Mouse (Mus musculus) limb, embryonic 14.5 days (tissue): ENCODE results near the gene Platr25. TPM values are rescaled to one million over a fixed set of nuclear protein-coding genes. Genes with fewer than 3 reads are reported as not detected.
"Not testable (repeated sequence)": the region's sequence is repeated elsewhere in the genome, so short reads cannot be mapped to it uniquely, and the experiment has no call there.

ENCODE experiments used
- ATAC-seq: fragments of 200-750 bp; cut with Nextera tagmentation; 2 replicates; pipeline ENCODE4 v1.8.0; 2017; ENCODE audit warnings: low read depth, moderate number of reproducible peaks, moderate TSS enrichment; ENCODE audit not compliant: low FRiP score
- DNase-seq: peaks from one replicate; pipeline ENCODE4 v3.0.0-alpha.2; 2015; ENCODE audit warnings: low spot score
- H3K27ac ChIP-seq: fragments of 300-500 bp; sonication (generic); replicated peaks from 2 replicates; pipeline ENCODE4 v1.5.1; 2014; ENCODE audit warnings: low read depth, mild to moderate bottlenecking, low read length, moderate library complexity, mixed read lengths
- H3K27me3 ChIP-seq: fragments of 300-500 bp; sonication (generic); 2 replicates; pipeline ENCODE4 v1.6.1; 2014; ENCODE audit warnings: low read length, mixed read lengths; ENCODE audit not compliant: control insufficient read depth, insufficient read depth
- H3K36me3 ChIP-seq: fragments of 300-500 bp; sonication (generic); 2 replicates; pipeline ENCODE4 v1.6.1; 2014; ENCODE audit warnings: mild to moderate bottlenecking, low read length, moderate library complexity, mixed read lengths; ENCODE audit not compliant: control insufficient read depth, insufficient read depth
- H3K4me1 ChIP-seq: fragments of 300-500 bp; sonication (generic); 2 replicates; pipeline ENCODE4 v1.6.1; 2014; ENCODE audit warnings: antibody characterized with exemption, low read length, mixed read lengths; ENCODE audit not compliant: control insufficient read depth, insufficient read depth
- H3K4me2 ChIP-seq: fragments of 300-500 bp; sonication (generic); replicated peaks from 2 replicates; pipeline ENCODE4 v1.6.1; 2014; ENCODE audit warnings: low read depth, mild to moderate bottlenecking, low read length, moderate library complexity; ENCODE audit not compliant: severe bottlenecking
- H3K4me3 ChIP-seq: fragments of 300-500 bp; sonication (generic); replicated peaks from 2 replicates; pipeline ENCODE4 v1.5.1; 2014; ENCODE audit warnings: low read length
- H3K9ac ChIP-seq: fragments of 300-500 bp; sonication (generic); 2 replicates; pipeline ENCODE4 v1.6.1; 2014; ENCODE audit warnings: mild to moderate bottlenecking, low read depth, low read length, moderate library complexity; ENCODE audit not compliant: severe bottlenecking
- H3K9me3 ChIP-seq: fragments of 300-500 bp; sonication (generic); 2 replicates; pipeline ENCODE4 v1.6.1; 2016; ENCODE audit warnings: low read length; ENCODE audit not compliant: control insufficient read depth
- WGBS: fragments of 180-500 bp; shearing (Covaris S2); extraction: QIAGEN DNeasy Blood & Tissue Kit; methylation state at CpG from one replicate; pipeline ENCODE4 v1.1.7; 2014; 5-methylcytosine and 5-hydroxymethylcytosine counted together
- polyA plus RNA-seq, 2 experiments: library from polyadenylated mRNA; depleted of rRNA in 1 of 2; stranded (reverse) in 1 of 2; unstranded in 1 of 2; fragments of >200 nt; fragmentation: Nextera tagmentation in 1 of 2; extraction: Ambion mirVana in 1 of 2; gene quantifications; 2 replicates each; pipeline versions ENCODE4 v1.2.1 to v1.2.3; 2012 to 2014

Gene Platr25
- polyA plus RNA-seq (2012; rRNA removed) = 17.3 and 24.2 TPM in 2 replicates
- polyA plus RNA-seq (2014; fragmentation: Nextera tagmentation; extraction: Ambion mirVana) = 29.4 and 30.4 TPM in 2 replicates

GRCm38 (mm10) chr13:62760432-62761415 lies at the start of gene Platr25:
Gene Platr25, minus strand, starts transcription at chr13:62760709.
- not testable (repeated sequence) for H3K27me3 ChIP-seq, H3K4me1 ChIP-seq, H3K36me3 ChIP-seq, H3K9me3 ChIP-seq, H3K27ac ChIP-seq
- Histone ChIP-seq H3K4me2 (peak within 1 kb of the TSS; percentile 43), H3K4me3 (peak within 1 kb of the TSS; percentile 47), H3K9ac (peak within 1 kb of the TSS; percentile 53)
- DNase-seq = peak; percentile 79
- peak; percentile 83 for ATAC-seq
- 11% methylated on average over 20 of the region's 20 CpGs for WGBS

- WGBS = 88% methylated on average over 6 of the region's 6 CpGs
- DNase-seq, H3K27ac ChIP-seq, H3K4me3 ChIP-seq, H3K4me1 ChIP-seq, H3K36me3 ChIP-seq, ATAC-seq, H3K9ac ChIP-seq, H3K27me3 ChIP-seq, H3K4me2 ChIP-seq, H3K9me3 ChIP-seq: not testable (repeated sequence)
Observed at GRCm38 (mm10) chr13:62807981-62808380, 47.5 kb upstream of the Platr25 start.

GRCm38 (mm10) chr13:62786135-62786493 lies 25.6 kb upstream of the Platr25 start:
- 66% methylated on average over 2 of the region's 2 CpGs for WGBS
- not testable (repeated sequence) for DNase-seq, H3K9ac ChIP-seq, H3K9me3 ChIP-seq, H3K36me3 ChIP-seq, H3K27me3 ChIP-seq, H3K27ac ChIP-seq, ATAC-seq, H3K4me1 ChIP-seq
- Histone ChIP-seq H3K4me2 (peak overlapping the region; percentile 34), H3K4me3 (peak overlapping the region; percentile 50)

GRCm38 (mm10) chr13:62785199-62786134 lies 25.0 kb upstream of the Platr25 start, which contains the start of gene Gm5141:
Gene Gm5141, minus strand, starts transcription at chr13:62785808.
- H3K9me3 ChIP-seq, H3K27me3 ChIP-seq, H3K4me1 ChIP-seq, H3K27ac ChIP-seq, H3K36me3 ChIP-seq: not testable (repeated sequence)
- H3K9ac ChIP-seq = peak within 1 kb of the TSS; percentile 50
- peak; percentile 16 for DNase-seq
- H3K4me2 ChIP-seq = peak within 1 kb of the TSS; percentile 62
- ATAC-seq = peak; percentile 99
- WGBS = 5% methylated on average over 20 of the region's 23 CpGs
- peak within 1 kb of the TSS; percentile 50 for H3K4me3 ChIP-seq

GRCm38 (mm10) chr13:62763806-62764205 lies 3.3 kb upstream of the Platr25 start:
- 60% methylated on average over 2 of the region's 2 CpGs for WGBS
- DNase-seq = peak; percentile 21

More at GRCm38 (mm10) chr13:62763806-62764205, 3.3 kb upstream of the Platr25 start:
- not testable (repeated sequence) for H3K27ac ChIP-seq, ATAC-seq, H3K9me3 ChIP-seq, H3K36me3 ChIP-seq, H3K4me1 ChIP-seq, H3K9ac ChIP-seq, H3K27me3 ChIP-seq, H3K4me3 ChIP-seq, H3K4me2 ChIP-seq
